In genomic region chr7:112614046-112614790, GRCm38 (mm10) we compare ENCODE assay signal across 15 mouse cellular contexts.
"Had no signal": no experiment of that assay in that cellular context is flagged by ENCODE, and none has a peak within 500 bp of the region (broad histone marks: within the 10 kb centered on the region; RNA-seq: fewer than 3 reads in every experiment).

No protein-coding gene starts in this region.

- H3K4me1 ChIP-seq: liver, embryonic 12.5 days; neural tube, embryonic 13.5 days; stomach, embryonic 15.5 days had no signal

- H3K9me3 ChIP-seq: limb, embryonic 15.5 days; liver, embryonic 12.5 days; neural tube, embryonic 13.5 days; stomach, embryonic 15.5 days had no signal

- H3K27me3 ChIP-seq: limb, embryonic 15.5 days; liver, embryonic 12.5 days; neural tube, embryonic 13.5 days; stomach, embryonic 15.5 days had no signal

- H3K36me3 ChIP-seq: limb, embryonic 15.5 days; liver, embryonic 12.5 days; neural tube, embryonic 13.5 days; stomach, embryonic 15.5 days had no signal

- H3K4me2 ChIP-seq: limb, embryonic 15.5 days; liver, embryonic 12.5 days; lung, embryonic 14.5 days; neural tube, embryonic 13.5 days; stomach, embryonic 15.5 days had no signal

- H3K27ac ChIP-seq: limb, embryonic 15.5 days; liver, embryonic 12.5 days; neural tube, embryonic 13.5 days; stomach, embryonic 15.5 days had no signal

- H3K4me3 ChIP-seq: limb, embryonic 15.5 days; liver, embryonic 12.5 days; neural tube, embryonic 13.5 days; stomach, embryonic 15.5 days had no signal

- H3K9ac ChIP-seq: limb, embryonic 15.5 days; liver, embryonic 12.5 days; lung, embryonic 14.5 days; neural tube, embryonic 13.5 days; stomach, embryonic 15.5 days had no signal

- ATAC-seq: inflammation-experienced regulatory T-cells, adult 6 months; intestine, postnatal 0 days; liver, embryonic 12.5 days; midbrain, embryonic 16.5 days had no signal

- DNase-seq: layer of hippocampus, adult 9-11 months; layer of hippocampus, postnatal 36 days; lung, embryonic 14.5 days; retina, postnatal 1 day; right cerebral cortex, postnatal 4 days; spleen, adult 18-20 months; thymus, adult 2 months; thymus, postnatal 36 days had no signal
